Mouse (Mus musculus): Measurements from ENCODE around the gene 1700022I11Rik.

GRCm38 (mm10) chr4:42945043-42945442 lies 24.4 kb upstream of the 1700022I11Rik start:
- TF ChIP-seq CTCF (IDR thresholded peaks at IDR 0.05; ENCODE audit: extremely low read depth, insufficient read length, insufficient replicate concordance, low read depth, low read length) (no peak), POLR2A (IDR thresholded peaks at IDR 0.05; ENCODE audit: low read depth, low read length) (no peak)

Measured in small intestine, adult 2 months (tissue).